Mouse (Mus musculus) kidney, postnatal 25 days (tissue): Measurements from ENCODE around the gene Asxl2.
A peak's percentile ranks its signal among the peaks of the same experiment; 100 is the strongest.
"Not testable (repeated sequence)": the region's sequence is repeated elsewhere in the genome, so short reads cannot be mapped to it uniquely, and the experiment has no call there.

ENCODE experiments used
- DNase-seq, 2 experiments: peaks; one replicate each; pipeline ENCODE4 v3.0.0; 2021; ENCODE audit warnings: mixed read lengths in 2 of 2

The Asxl2 gene

DNA sequence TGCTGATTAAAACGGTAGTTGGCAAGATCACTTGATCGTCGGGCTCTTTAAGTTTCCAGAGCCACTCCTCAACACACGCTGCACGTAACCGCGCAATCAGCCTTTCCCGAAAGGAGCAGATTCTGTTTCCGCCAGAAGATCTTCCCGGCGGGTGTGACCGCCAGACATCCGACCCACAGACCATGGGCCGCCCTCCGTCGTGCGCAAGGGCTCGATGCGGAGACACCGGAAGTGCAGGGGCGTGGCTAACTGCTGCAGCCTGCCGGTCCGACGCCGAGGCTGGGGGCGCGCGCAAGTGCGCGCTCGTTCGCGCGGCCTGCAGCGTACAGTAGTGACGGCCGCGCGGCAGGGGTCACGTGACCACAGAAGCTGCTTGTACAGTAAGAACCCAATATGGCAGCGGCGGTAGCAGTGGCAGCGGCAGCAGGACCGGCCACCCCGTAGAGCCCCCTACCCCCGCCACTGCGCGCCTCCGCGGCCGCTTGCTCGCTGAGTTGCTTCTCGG, at the start of gene Asxl2:
TSS of gene Asxl2 (plus strand) at position 328 of the 505 bp plus-strand sequence.
- DNase-seq = peak; percentile 100

DNA sequence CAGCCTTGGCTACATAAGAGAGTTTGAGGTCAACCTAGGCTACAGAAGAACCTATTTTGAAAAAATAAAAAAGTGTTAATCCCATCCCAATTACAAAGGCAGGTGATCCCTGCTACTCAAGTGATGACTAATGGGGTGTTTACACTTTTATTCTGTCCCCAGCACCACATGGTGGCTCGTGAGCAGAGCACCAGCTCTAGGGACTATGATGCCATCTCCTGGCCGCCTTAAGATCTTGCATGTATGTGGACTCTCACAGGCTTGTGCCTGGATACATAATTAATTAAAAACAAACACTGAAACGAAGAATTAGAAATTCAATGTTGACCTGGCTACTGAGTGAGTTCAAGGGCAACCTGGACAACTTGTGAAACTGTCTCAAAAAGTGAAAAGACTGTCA, 49.5 kb upstream of the Asxl2 start:
- DNase-seq = no peak

DNA sequence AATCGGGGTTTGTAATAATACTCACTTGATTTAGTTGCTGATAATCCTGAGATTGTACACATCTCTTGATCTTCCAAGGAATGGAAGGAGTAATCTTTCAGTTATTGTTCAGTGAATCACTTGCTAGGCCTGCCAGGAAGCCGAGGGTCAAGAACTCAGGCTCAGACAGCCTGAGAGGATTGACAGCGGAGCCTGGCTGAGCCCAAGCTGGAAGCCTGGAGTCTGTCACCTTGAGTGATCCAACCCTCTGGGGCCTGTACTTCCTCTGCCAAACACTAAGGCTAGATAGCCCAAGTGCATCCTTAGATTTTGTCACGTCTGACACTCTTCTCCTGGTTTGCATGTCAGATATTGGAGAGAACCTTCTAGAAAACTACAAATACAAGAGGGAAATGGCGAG, 48.9 kb upstream of the Asxl2 start:
- DNase-seq = no peak

DNA sequence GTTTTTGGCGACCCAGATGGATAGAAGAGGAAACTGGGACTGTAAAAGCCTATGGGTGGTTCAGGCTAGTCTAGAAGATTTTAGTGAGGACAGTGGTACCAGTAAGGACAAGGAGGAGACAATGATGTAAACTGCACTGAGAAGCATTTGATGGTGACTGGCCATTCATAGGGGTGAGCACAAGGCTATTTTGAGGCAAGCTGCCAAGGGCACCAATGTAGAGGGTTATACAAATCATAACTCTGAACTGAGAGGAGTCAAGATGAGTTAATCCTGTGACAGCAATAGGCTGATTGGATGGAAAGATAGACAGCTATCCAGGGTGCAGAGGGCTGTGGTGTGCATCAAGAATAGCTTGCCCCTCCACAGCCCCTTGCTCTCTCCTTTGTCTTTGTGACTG, 41.8 kb upstream of the Asxl2 start:
- no peak for DNase-seq

DNA sequence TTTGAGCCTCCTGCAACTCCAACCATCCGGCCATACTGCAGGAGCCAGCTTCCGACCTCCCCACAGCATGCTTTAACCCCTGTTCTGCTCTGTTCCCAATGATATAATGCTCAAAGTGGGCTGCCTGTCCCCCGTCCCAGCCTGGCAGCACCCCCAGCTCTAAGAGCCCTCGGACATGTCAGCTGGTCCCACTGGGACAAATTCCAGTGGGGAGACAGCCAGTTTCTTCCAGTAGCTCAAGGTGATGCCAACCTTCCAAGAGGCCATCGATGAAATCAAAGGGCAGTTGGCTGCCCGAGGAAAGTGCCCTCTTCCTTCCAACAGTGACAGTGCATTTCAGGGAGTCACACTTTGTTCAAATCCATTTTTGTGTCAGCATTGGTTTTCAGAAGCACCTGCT, 41.4 kb upstream of the Asxl2 start:
- no peak for DNase-seq

DNA sequence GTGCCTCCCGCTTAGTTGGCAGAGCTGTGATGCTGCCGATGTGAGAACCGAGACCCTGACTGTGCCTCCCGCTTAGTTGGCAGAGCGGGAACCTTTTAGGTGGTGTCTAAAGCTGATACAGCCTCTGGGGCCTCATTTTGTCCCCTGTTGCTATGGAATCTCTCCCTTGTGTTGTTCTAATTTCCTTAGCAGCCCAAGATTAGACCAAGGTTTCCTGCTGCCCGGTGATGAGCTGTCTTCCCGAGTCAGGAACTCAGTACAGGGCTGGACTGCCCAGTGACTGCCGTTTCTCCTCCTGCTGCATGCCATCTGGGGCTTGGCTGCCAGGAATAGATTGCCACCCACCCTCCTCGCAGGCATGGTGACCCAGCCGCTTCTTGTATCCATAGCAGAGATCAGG, 40.7 kb upstream of the Asxl2 start:
- no peak for DNase-seq

DNA sequence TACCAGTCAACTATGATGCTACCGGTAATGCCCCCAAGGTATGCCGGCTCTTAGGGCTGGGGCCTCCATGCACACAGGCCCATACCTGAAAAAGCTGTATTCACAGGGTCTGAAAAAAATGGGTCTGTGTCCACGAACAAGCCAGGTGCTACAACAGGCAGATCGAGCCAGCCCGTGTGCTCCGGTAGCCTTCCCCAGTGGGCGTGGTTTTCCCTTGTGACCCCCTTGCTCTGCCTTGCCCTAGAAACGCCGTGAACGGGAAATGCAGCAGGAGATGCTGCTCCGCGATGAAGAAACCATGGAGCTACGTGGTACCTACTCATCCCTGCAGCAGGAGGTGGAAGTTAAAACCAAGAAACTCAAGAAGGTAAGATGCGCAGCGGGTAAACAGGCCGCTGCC, 38.8 kb upstream of the Asxl2 start:
- no peak for DNase-seq

DNA sequence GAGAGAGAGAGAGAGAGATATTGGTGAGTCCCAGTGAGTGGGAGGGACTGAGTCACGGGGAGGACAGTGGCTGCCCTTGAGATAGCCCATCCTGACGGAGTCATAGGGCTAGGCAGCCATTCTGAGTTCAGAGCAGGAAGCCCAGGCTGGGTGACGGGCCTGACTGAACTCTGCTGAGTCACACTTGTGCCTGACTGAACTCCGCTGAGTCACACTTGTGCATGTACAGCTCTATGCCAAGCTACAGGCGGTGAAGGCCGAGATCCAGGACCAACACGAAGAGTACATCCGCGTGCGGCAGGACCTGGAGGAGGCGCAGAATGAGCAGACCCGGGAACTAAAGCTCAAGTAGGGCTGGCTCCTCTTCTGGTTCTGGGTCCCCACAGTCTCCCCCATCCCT, 37.3 kb upstream of the Asxl2 start:
- no peak for DNase-seq

DNA sequence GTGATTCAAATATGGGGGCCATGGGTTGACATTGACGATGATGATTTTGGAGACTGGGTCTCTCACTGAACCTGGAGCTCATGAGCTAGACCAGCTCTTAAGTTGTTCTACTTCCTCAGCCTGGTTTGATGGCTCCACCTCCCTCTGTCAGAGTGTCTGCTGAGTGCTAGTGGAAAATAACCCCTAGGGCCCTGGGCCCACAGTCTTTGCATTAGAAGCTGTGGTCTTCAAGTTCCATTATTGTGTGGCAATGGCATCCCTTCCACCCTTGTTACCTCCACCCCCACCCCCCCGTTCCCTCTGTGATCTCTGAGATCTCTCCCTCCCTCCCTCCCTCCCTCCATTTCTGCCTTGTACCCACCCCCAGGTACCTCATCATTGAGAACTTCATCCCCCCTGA, 36.6 kb upstream of the Asxl2 start:
- DNase-seq = no peak

DNA sequence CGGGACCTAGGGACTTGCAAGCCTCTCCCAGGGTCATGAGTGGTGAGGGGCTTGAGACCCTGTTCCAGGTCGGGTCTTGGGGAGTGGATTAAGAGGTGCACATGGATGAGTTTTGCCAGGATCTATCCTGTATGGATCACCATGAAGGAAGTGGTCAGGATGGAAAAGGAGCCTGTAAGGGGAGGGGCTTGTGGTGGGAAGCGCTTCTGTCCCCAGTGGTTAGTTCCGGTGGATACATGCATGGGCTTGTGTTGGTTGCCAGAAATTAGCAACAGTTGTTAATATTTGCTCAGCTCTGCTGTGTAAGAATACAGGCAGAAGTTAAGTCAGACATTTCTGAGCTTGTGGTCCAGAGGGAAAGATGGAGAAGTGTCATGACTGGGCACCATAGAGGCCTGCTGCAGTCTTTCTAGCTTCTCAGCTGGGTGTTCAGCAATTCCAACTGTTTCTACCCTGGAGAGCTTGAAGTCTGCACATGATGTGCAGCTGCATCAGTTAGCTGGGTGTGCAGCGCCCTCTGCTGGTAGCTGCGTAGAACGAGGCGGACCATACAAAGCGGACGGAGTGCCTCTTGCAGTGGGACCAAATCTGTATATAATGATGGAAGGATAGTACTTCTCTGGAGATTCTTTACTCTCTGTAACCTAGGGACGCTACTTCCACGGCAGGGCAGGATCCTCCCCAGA, 35.9 kb upstream of the Asxl2 start:
- peak; percentile 73 to 74 for DNase-seq

DNA sequence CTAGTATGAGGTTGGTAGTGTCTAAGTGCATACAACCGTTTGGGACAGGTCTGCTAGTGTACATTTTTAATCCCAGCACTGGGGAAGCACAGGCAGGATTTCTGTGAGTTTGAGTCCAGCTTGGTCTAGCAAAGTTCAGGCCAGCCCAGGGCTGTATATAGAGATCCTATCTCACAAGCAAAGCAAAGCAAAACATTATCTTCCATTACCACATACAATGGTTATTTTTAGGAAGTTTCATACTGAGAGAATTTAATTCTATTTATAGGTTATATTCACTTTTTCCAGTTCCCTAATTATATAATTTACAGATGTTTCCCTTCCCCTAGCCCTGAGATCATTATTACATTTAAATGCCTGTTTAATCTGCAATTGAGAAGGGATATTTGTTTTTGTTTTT, 35.4 kb upstream of the Asxl2 start:
- DNase-seq = no peak

DNA sequence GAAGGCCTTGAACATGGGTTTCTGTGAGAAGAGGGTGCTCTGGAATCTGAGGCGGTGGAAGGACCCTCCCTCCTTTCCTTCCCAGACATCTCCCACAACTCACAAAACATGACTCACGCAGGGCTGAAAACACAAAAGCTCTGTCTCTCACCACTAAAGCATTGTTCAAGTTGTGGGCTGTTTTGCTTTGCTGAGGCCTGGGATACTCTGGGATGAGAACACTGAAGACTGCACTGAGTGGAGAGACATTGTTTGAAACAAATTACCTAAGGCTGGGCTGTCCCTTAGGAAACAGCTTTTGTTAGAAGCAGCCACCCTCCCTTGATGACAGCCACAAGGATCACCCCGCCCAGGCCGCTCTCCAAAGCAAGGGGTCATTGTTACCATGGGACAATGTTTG, 33.5 kb upstream of the Asxl2 start:
- DNase-seq = no peak

DNA sequence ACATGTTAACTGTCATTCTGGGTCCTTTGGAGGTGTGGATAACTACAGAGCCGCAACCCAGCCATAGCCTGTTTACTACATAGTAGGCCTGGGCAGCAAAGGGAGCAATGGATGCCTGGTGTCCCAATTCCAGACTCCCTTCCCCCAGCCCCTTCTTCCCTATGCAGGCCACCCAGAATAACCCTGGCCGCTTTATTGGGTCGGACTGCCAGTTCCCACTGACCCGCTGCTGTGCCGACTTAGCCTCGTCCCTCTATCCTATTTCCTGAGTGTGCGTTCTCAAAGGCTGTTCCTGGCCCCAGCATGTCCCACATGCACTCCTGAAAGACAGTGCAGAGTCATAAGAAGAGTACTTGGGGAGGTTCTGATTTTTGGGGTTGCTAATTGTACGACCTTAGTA, 29.7 kb upstream of the Asxl2 start:
- no peak for DNase-seq

DNA sequence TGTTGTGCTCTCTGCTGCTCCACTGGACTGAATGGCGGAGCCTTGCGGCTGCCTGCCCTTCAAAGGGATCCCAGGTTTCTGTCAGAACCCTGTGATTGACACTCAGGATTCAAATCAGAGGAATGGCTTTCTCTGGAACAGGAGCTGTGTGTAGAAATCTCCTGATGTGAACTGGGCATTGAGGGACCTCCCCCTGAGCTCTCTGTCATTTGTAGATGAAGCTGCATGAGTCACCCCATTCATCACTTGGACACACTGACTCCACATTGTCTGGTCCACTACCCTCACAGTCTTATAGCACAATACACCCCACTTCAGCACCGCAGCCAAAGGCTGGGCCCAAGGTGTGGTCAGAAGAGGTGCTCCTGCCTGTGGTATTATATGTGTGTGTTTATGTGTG, 21.0 kb upstream of the Asxl2 start:
- DNase-seq = not testable (repeated sequence)

DNA sequence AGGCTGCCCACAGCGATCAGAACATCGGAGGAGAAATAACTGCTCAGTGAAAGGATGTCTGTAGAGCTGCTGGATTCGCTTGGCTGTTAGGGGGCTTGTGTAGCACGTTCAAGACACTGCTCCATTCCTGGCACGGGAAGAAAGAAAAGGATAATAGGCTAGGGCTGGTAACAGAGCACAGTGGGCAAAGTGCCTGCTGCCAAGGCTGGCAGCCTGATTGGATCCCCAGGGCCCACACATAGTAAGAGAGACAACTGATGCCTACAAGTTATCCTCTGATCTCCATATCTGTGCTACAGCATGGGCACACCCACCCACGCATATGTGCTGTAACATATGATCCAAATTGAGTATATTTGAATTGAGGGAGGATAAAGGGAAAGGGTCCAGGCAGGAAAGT, 20.1 kb upstream of the Asxl2 start:
- DNase-seq = no peak

DNA sequence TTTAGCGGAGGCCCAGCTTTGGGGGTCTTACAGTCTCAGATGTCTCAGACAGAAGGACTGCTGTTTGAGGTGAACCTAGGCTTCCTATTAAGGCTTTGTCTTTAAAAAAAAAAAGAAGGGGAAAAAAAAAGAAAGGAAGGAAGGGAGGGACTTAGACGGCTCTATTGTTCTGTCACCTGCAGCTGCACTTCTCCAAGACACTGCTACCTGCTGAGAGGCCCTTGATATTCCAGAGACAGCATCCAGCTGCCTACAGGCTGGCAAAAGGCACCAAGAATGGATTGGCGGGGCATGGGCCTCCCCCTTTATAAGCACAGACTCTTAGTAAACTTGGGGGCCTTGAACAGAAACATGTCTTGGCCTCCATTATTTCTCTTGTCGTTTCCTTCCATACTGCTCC, 11.7 kb upstream of the Asxl2 start:
- DNase-seq = no peak

DNA sequence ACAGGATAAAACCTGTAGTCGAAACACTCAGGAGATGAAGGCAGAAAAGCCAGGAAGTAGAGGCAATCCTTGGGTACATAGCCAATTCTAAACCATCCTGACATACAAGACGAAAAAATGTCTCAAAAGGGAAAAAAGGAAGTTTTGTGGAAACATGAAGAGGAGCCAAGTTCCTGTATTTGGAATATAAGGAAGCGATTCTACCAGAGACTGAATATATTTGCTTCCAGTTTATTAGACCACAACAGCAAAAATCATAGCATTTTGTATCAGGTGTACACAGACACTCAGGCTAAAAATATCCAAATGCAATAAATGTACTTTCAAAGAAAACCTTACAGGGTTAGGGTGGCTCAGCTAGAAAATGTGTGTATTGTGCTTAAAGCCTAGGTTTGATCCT, 7.9 kb upstream of the Asxl2 start:
- no peak for DNase-seq

DNA sequence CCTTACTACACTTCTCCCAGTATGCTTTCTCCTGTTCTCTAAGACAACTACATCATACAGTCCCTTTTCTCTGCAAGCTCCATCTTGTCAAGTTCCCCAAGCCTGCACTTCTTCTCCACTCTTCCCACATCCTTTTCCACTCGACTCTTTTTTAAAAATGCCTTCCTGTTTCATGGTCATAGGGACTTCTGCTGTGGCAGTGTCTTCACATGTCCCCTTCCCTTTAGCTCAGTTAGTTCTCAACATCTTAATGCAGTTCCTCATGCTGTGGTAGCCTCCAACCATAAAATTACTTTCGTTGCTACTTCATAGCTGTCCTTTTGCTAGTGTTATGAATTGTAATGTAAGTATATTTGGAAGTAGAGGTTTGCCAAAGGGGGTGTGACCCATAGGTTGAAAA, 6.1 kb upstream of the Asxl2 start:
- no peak for DNase-seq

DNA sequence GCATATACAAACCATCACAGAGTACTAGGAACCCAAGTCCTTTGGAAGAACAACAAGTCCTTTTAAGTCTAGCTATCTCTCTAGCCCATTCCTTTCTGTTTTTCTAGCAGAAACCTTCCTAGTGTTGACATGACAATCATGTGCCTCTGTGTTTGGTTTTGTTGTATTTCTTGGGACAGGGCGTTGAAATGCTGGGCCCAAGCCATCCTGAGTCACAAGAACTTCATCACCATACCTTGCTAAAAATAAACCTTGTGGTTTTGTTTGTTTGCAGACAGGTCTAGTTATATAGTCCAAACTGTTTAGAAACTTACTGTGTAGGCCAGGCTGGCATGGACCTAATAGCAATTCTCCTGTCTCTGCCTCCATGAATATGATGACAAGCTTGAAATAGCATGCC, 3.9 kb upstream of the Asxl2 start:
- no peak for DNase-seq

DNA sequence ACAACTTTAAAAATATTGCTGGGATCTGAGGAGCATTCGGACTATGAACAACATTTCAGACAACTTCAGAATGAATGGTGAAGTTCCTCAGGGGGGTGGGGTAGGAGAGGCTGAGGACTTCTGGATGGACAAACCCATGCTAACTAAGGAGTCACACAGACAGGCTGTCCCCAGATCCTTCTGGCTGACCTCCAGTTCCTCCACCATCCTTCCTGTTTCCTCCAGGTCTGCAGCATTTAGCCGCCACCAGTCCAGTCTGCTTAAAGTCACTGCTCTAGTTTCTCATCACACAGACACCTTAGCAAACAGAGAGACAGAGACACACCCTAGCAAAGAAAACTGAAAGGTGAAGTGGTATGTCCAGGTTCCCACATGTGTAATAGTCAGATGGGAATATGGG, 2.5 kb upstream of the Asxl2 start:
- DNase-seq = peak; percentile 13 to 47

DNA sequence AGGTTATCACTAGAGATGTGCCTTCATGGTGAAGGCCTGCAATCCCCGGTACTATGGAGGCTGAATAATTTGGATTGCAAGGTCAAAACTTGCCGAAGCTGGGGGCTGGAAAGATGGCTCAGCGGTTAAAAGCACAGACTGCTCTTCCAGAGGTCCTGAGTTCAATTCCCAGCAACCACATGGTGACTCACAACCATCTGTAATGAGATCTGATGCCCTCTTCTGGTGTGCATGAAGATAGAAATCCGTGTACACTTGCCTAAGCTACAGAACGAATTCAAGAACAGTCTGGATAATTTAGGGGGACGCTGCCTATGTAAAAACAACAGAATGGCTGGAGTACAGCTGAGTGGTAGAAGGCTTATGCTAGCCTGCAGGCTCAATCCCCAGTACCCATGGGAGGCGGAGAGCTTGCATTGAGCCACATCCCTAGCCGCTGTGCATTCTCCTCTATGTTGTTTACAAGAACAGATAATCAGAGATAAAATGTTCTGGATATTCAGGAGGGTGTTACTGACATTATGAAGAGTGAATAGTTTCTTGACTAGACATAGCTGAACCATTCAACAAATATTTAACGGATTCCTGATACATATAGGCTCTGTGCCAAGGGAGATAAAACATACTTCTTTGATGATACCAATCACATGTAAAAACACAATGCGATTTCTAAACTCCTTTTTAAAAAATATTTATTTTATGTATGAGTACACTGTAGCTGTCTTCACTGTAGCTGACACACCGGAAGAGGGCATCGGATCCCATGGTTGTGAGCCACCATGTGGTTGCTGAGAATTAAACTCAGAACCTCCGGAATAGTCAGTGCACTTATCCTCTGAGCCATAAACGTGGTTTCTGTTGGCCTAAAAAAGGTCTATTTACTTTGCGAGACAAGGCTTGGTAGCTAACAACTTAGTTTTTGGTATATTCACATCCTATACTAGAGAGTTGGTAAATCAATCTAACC, 999 bp upstream of the Asxl2 start:
- DNase-seq = peak in 1 of 2 experiments; percentile 24

DNA sequence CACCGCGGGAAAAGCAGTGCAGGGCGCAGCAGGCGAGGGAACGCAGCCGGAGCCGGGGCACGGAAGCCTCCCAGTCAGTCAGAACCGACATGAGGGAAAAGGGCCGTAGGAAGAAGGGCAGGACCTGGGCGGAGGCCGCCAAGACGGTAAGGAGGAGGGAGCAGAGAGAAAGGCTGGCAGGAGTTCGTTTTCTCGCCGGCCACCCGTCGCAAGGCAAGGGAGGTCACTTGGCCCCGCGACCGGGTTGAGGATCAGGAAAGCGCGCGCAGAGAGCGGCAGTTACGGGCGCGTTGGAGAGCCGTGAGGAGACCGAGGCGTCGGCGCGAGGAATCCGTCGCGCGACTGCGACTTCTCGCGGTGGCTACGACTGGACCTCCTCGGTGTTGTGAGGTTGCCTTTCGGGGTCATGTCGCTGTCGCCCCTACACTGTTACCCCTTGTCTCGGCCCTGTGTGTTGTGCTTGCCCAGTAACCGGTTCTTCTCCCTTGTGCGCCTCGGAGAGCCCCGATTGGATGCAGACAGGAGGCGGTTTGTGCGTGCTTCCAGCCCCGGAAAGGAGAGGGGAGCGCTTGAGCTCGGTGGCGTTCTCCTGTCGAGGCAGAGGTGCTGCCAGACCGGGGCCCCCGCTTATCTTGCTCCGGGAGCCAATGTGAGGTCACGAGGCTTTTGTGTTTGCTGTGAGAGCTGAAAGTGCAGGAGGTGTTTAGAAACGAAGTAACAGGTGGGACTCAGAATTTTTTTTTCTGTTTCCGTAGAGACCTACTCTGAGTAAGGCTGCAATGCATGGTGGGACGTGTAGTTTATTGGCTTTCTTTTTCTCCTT, 621 bp downstream of the Asxl2 start:
- DNase-seq = peak; percentile 71 to 90
